Mouse (Mus musculus): ENCODE data around the gene Hcar2. TPM values are rescaled to one million over a fixed set of nuclear protein-coding genes. Genes with fewer than 3 reads are reported as not detected.

Hcar2 gene
- polyA plus RNA-seq, 2 experiments: 2.5 to 4.2 TPM

- H3K4me2 ChIP-seq (replicated peaks; ENCODE audit: low read depth, low read length, severe bottlenecking): no peak overlapping the region
- no peak overlapping the region for H3K9ac ChIP-seq (ENCODE audit: low read depth, low read length, severe bottlenecking)
- ATAC-seq (ENCODE audit: low FRiP score, low read depth): no peak; the same call in 1 of the 2 replicates
- DNase-seq (ENCODE audit: low spot score): no peak
- no peak for TF ChIP-seq POLR2A (IDR thresholded peaks at IDR 0.05; ENCODE audit: borderline replicate concordance, extremely low read depth, insufficient read depth, insufficient read length)
- H3K27ac ChIP-seq (replicated peaks; ENCODE audit: low read depth, low read length): no peak overlapping the region
- no peaks in the 10 kb centered on the region for H3K27me3 ChIP-seq (ENCODE audit: control insufficient read depth, insufficient read depth, low read length)
- H3K9me3 ChIP-seq (ENCODE audit: control insufficient read depth, low read length): no peaks in the 10 kb centered on the region
- 78% methylated on average over 9 of the region's 9 CpGs for WGBS
- peaks cover 41% of the 10 kb centered on the region for H3K36me3 ChIP-seq (ENCODE audit: control insufficient read depth, insufficient read depth, low read length)
- H3K4me3 ChIP-seq (replicated peaks; ENCODE audit: low read length): no peak overlapping the region
- H3K4me1 ChIP-seq (ENCODE audit: control insufficient read depth, insufficient read depth, low read length): no peaks in the 10 kb centered on the region
Measured at GRCm38 (mm10) chr5:123820501-123821263, 44.6 kb downstream of the Hcar2 start.

DNA sequence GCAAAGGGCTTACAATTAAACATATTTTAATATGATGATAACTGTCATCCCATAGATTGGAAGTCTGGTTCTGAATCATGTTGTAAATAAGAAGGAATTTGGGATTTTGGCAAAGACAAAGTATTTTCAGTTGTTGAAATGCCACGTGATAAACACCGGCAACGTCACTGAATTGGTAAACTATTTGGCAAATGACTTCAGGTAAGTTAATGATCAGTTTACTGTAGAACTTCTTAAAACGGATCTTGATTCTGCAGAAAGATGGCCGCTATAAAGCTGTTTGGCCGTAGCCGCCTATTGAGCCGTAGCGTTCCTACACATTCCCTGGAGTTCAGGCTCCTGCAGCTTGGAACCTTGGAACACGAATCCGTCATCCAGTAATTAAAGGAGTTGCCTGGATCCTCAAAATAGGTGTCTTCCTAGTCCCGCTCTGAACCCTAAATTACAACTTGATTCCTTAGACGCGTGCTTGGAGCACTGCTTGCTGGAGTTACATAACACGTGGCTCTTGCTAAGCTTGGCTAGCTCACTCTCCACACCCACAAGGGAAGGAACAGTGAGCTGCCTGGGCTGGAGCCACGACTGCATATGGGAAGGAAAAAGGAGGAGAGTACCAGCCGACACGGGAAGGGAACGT is 46.2 kb downstream of the Hcar2 start:
- Histone ChIP-seq H3K9me3 (ENCODE audit: control insufficient read depth, low read length) (no peaks in the 10 kb centered on the region), H3K4me2 (replicated peaks; ENCODE audit: low read depth, low read length, severe bottlenecking) (no peak overlapping the region), H3K4me1 (ENCODE audit: control insufficient read depth, insufficient read depth, low read length) (no peaks in the 10 kb centered on the region), H3K27ac (replicated peaks; ENCODE audit: low read depth, low read length) (no peak overlapping the region), H3K36me3 (ENCODE audit: control insufficient read depth, insufficient read depth, low read length) (peaks cover 52% of the 10 kb centered on the region), H3K27me3 (ENCODE audit: control insufficient read depth, insufficient read depth, low read length) (no peaks in the 10 kb centered on the region), H3K9ac (ENCODE audit: low read depth, low read length, severe bottlenecking) (no peak overlapping the region), H3K4me3 (replicated peaks; ENCODE audit: low read length) (no peak overlapping the region)
- ATAC-seq (ENCODE audit: low FRiP score, low read depth) (no peak), DNase-seq (ENCODE audit: low spot score) (no peak)
- 94% methylated on average over 19 of the region's 19 CpGs for WGBS
- no peak for TF ChIP-seq POLR2A (IDR thresholded peaks at IDR 0.05; ENCODE audit: borderline replicate concordance, extremely low read depth, insufficient read depth, insufficient read length)

DNA sequence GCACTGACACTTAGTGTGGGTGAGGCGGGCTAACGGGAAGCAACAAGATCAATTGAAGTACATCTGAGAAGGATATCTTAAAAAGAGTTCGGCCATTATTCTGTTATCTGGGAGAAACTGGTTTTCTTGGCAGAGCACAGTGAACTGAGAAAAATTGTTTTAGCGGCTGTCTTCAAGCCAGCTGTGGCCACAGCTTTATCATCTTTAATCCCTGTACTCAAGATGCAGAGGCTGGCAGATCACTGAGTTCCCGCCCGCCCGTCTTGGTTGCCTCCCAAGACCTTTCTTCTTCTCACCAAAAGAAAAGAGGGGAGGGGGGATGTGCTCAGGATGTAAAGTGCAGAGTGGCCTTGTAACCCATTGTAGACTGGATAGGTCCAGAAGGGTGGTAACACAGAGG is 48.4 kb downstream of the Hcar2 start:
- Histone ChIP-seq H3K27me3 (ENCODE audit: control insufficient read depth, insufficient read depth, low read length) (no peaks in the 10 kb centered on the region), H3K9me3 (ENCODE audit: control insufficient read depth, low read length) (no peaks in the 10 kb centered on the region), H3K36me3 (ENCODE audit: control insufficient read depth, insufficient read depth, low read length) (peaks cover 53% of the 10 kb centered on the region), H3K4me1 (ENCODE audit: control insufficient read depth, insufficient read depth, low read length) (no peaks in the 10 kb centered on the region), H3K9ac (ENCODE audit: low read depth, low read length, severe bottlenecking) (no peak overlapping the region), H3K4me3 (replicated peaks; ENCODE audit: low read length) (no peak overlapping the region), H3K27ac (replicated peaks; ENCODE audit: low read depth, low read length) (no peak overlapping the region), H3K4me2 (replicated peaks; ENCODE audit: low read depth, low read length, severe bottlenecking) (no peak overlapping the region)
- no peak for TF ChIP-seq POLR2A (IDR thresholded peaks at IDR 0.05; ENCODE audit: borderline replicate concordance, extremely low read depth, insufficient read depth, insufficient read length)
- no peak for DNase-seq (ENCODE audit: low spot score)
- 91% methylated on average over 7 of the region's 7 CpGs for WGBS
- ATAC-seq (ENCODE audit: low FRiP score, low read depth): no peak

Other genes starting within 250 kb of the Hcar2 start
- 33.4 and 33.7 TPM in 2 replicates for gene Clip1, start 180.9 kb downstream of the Hcar2 start, polyA plus RNA-seq (2012; rRNA removed)
- gene Clip1, start 180.9 kb downstream of the Hcar2 start, polyA plus RNA-seq (2014; fragmentation: Nextera tagmentation; extraction: Ambion mirVana): 35.2 and 37.1 TPM in 2 replicates
- gene Zcchc8, start 144.4 kb downstream of the Hcar2 start, polyA plus RNA-seq (2012; rRNA removed): 84.5 and 86.9 TPM in 2 replicates
- gene Zcchc8, start 144.4 kb downstream of the Hcar2 start, polyA plus RNA-seq (2014; fragmentation: Nextera tagmentation; extraction: Ambion mirVana): 70.9 and 76.1 TPM in 2 replicates
- 76.3 and 120 TPM in 2 replicates for gene Rsrc2, start 116.1 kb downstream of the Hcar2 start, polyA plus RNA-seq (2012; rRNA removed)
- 113 and 124 TPM in 2 replicates for gene Rsrc2, start 116.1 kb downstream of the Hcar2 start, polyA plus RNA-seq (2014; fragmentation: Nextera tagmentation; extraction: Ambion mirVana)
- gene Kntc1, start 115.8 kb downstream of the Hcar2 start, polyA plus RNA-seq (2012; rRNA removed): 30.6 and 31.2 TPM in 2 replicates
- gene Kntc1, start 115.8 kb downstream of the Hcar2 start, polyA plus RNA-seq (2014; fragmentation: Nextera tagmentation; extraction: Ambion mirVana): 26.0 and 30.2 TPM in 2 replicates
- gene Hcar1, start 14.5 kb upstream of the Hcar2 start, polyA plus RNA-seq (2012; rRNA removed): 0.52 and 0.72 TPM in 2 replicates
- 0.21 and 0.30 TPM in 2 replicates for gene Hcar1, start 14.5 kb upstream of the Hcar2 start, polyA plus RNA-seq (2014; fragmentation: Nextera tagmentation; extraction: Ambion mirVana)
- 33.1 and 64.5 TPM in 2 replicates for gene Denr, start 41.7 kb upstream of the Hcar2 start, polyA plus RNA-seq (2012; rRNA removed)
- gene Denr, start 41.7 kb upstream of the Hcar2 start, polyA plus RNA-seq (2014; fragmentation: Nextera tagmentation; extraction: Ambion mirVana): 121 and 126 TPM in 2 replicates
- gene Gm43518, start 61.9 kb upstream of the Hcar2 start, polyA plus RNA-seq (2012; rRNA removed): 0.90 and 2.1 TPM in 2 replicates
- gene Gm43518, start 61.9 kb upstream of the Hcar2 start, polyA plus RNA-seq (2014; fragmentation: Nextera tagmentation; extraction: Ambion mirVana): 2.2 and 2.4 TPM in 2 replicates
- gene Ccdc62, start 65.2 kb upstream of the Hcar2 start, polyA plus RNA-seq (2012; rRNA removed): 9.2 and 9.5 TPM in 2 replicates
- gene Ccdc62, start 65.2 kb upstream of the Hcar2 start, polyA plus RNA-seq (2014; fragmentation: Nextera tagmentation; extraction: Ambion mirVana): 4.0 and 6.6 TPM in 2 replicates
- gene Hip1r, start 108.1 kb upstream of the Hcar2 start, polyA plus RNA-seq (2012; rRNA removed): 10.6 and 12.3 TPM in 2 replicates
- gene Hip1r, start 108.1 kb upstream of the Hcar2 start, polyA plus RNA-seq (2014; fragmentation: Nextera tagmentation; extraction: Ambion mirVana): 8.7 and 9.9 TPM in 2 replicates
- gene Vps37b, start 166.8 kb upstream of the Hcar2 start, polyA plus RNA-seq (2012; rRNA removed): 44.2 and 54.9 TPM in 2 replicates
- 29.3 and 34.4 TPM in 2 replicates for gene Vps37b, start 166.8 kb upstream of the Hcar2 start, polyA plus RNA-seq (2014; fragmentation: Nextera tagmentation; extraction: Ambion mirVana)
- gene Abcb9, start 230.3 kb upstream of the Hcar2 start, polyA plus RNA-seq (2012; rRNA removed): 2.6 and 3.8 TPM in 2 replicates
- gene Abcb9, start 230.3 kb upstream of the Hcar2 start, polyA plus RNA-seq (2014; fragmentation: Nextera tagmentation; extraction: Ambion mirVana): 2.2 and 3.4 TPM in 2 replicates
- 26.5 and 42.0 TPM in 2 replicates for gene Ogfod2, start 246.8 kb upstream of the Hcar2 start, polyA plus RNA-seq (2012; rRNA removed)
- gene Ogfod2, start 246.8 kb upstream of the Hcar2 start, polyA plus RNA-seq (2014; fragmentation: Nextera tagmentation; extraction: Ambion mirVana): 14.2 and 16.4 TPM in 2 replicates

Data from limb, embryonic 14.5 days (tissue).